Mouse (Mus musculus) thymus, postnatal 14 days (tissue): ENCODE data around the gene Nifk.

Experiments
- DNase-seq: peaks from one replicate; pipeline ENCODE4 v3.0.0; 2021

Nifk gene

GRCm38 (mm10) chr1:118321661-118322201, at the start of gene Nifk:
Gene Nifk (plus strand): TSS chr1:118321839.
- peak; percentile 92 for DNase-seq

- no peak for DNase-seq
These were observed 46.5 kb upstream of the Nifk start for GRCm38 (mm10) chr1:118275139-118275538.

GRCm38 (mm10) chr1:118292291-118292690, 29.3 kb upstream of the Nifk start:
- DNase-seq = no peak

GRCm38 (mm10) chr1:118294192-118294591, 27.4 kb upstream of the Nifk start:
- DNase-seq = no peak

GRCm38 (mm10) chr1:118294826-118295225, 26.8 kb upstream of the Nifk start:
- DNase-seq = no peak

GRCm38 (mm10) chr1:118296673-118297072, 25.0 kb upstream of the Nifk start:
- DNase-seq = no peak

- no peak for DNase-seq
These were observed 23.9 kb upstream of the Nifk start for GRCm38 (mm10) chr1:118297719-118298118.

GRCm38 (mm10) chr1:118310780-118311621, 10.6 kb upstream of the Nifk start:
- DNase-seq = peak; percentile 82

GRCm38 (mm10) chr1:118311622-118312326, 9.9 kb upstream of the Nifk start, which contains the start of gene Tsn:
Gene Tsn (minus strand): TSS chr1:118311739.
- DNase-seq = no peak

GRCm38 (mm10) chr1:118320696-118321095, 943 bp upstream of the Nifk start:
- peak; percentile 37 for DNase-seq

- DNase-seq = no peak
These were observed 13.4 kb downstream of the Nifk start for GRCm38 (mm10) chr1:118334749-118335713.

- no peak for DNase-seq
These were observed 14.2 kb downstream of the Nifk start for GRCm38 (mm10) chr1:118335847-118336246.

GRCm38 (mm10) chr1:118337921-118338320, 16.3 kb downstream of the Nifk start:
- DNase-seq = no peak

GRCm38 (mm10) chr1:118343649-118344435, 22.2 kb downstream of the Nifk start:
- DNase-seq = no peak

- DNase-seq = no peak
These were observed 28.3 kb downstream of the Nifk start for GRCm38 (mm10) chr1:118349922-118350321.

GRCm38 (mm10) chr1:118359071-118359761, 37.6 kb downstream of the Nifk start:
- no peak for DNase-seq

- peak; percentile 42 for DNase-seq
These were observed 46.3 kb downstream of the Nifk start for GRCm38 (mm10) chr1:118367970-118368369.

GRCm38 (mm10) chr1:118368721-118369461, 47.3 kb downstream of the Nifk start:
- no peak for DNase-seq

- no peak for DNase-seq
These were observed 56.1 kb downstream of the Nifk start for GRCm38 (mm10) chr1:118377784-118378183.

GRCm38 (mm10) chr1:118380105-118380786, 58.6 kb downstream of the Nifk start:
- DNase-seq = no peak
